Mouse (Mus musculus) ES-E14 (cell line): ENCODE data around the gene Asf1b.

ENCODE experiments used
- HCFC1 ChIP-seq: IDR thresholded peaks from 2 replicates; pipeline ENCODE4 v1.6.1; 2012; ENCODE audit warnings: low read length, inconsistent platforms, borderline replicate concordance; ENCODE audit not compliant: insufficient read depth
- MAFK ChIP-seq: IDR thresholded peaks from 2 replicates; pipeline ENCODE4 v1.6.1; 2014; ENCODE audit warnings: mild to moderate bottlenecking, low read depth, low read length, inconsistent platforms; ENCODE audit not compliant: insufficient read depth
- ZC3H11A ChIP-seq: IDR thresholded peaks from 2 replicates; pipeline ENCODE4 v1.6.1; 2012; ENCODE audit warnings: low read depth, mild to moderate bottlenecking, inconsistent platforms, low read length, borderline replicate concordance
- ZNF384 ChIP-seq: IDR thresholded peaks from 2 replicates; pipeline ENCODE4 v1.6.1; 2012; ENCODE audit warnings: low read depth, low read length, inconsistent platforms

GRCm38 (mm10) chr8:83998231-83999056, 43.1 kb downstream of the Asf1b start:
- TF ChIP-seq HCFC1 (no peak), ZNF384 (no peak), ZC3H11A (no peak), MAFK (no peak)
